Mouse (Mus musculus) gastrocnemius, adult 8-10 months (tissue): Measurements from ENCODE around the gene Adra2a. TPM values are rescaled to one million over a fixed set of nuclear protein-coding genes. Genes with fewer than 3 reads are reported as not detected.

ENCODE experiments used
- DNase-seq, 2 experiments: peaks; one replicate each; pipeline ENCODE4 v3.0.0; 2022; ENCODE audit warnings: low spot score in 2 of 2
- total RNA-seq, 4 experiments: library from RNA; stranded (reverse); gene quantifications; 2 replicates each; pipeline ENCODE4 v1.2.4; 2022

Gene Adra2a
- total RNA-seq, 4 experiments from 2014 or later = 0.10 to 0.38 (median 0.24) TPM

DNA sequence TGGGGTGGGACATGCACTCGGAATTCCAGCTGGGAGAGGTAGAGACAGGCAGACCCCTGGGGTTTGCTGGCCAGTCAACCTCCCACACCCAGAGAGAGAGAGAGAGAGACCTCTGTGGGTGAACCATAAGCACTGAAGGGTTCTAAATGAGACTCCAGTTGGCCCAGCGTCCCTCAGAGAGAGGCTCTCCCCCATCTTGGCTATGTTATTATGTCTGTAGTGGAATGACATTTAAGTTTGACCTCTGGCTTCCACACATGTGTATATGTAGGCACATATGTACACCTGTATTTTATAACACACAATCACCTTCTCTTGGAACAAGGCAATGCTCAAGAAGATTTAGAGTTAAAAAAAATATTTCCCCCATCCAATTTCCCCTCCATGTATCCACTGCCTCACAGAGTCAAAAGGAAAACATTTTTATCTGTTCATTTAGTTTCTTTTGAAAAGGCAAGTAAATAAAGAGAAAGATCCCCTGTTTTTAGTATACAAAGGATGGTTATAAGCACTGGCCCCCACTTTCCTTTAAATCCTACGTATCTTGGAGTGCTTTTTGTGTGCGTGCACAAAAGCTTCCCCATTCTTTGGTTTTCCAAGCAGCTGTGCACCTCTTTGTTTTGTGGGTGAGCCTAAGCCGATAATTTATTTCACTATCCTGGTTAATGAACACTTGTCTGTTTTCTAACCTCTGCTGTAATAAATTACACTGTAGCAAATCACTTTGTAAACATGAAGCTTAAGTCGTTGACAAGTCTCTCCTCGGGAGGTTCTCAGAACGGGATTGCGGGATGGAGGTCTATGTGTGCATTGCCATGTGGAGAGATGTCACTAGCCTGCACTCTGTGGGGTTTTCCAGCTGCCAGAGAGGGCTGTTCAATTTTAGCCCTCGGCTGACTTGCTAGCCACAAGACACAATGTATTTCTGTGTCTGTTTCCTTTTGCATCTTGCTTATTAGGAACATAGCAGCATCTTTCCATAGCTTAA lies 32.7 kb downstream of the Adra2a start:
- no peak for DNase-seq

- DNase-seq = no peak
Measured at GRCm38 (mm10) chr19:54081303-54081702, 37.4 kb downstream of the Adra2a start.

DNA sequence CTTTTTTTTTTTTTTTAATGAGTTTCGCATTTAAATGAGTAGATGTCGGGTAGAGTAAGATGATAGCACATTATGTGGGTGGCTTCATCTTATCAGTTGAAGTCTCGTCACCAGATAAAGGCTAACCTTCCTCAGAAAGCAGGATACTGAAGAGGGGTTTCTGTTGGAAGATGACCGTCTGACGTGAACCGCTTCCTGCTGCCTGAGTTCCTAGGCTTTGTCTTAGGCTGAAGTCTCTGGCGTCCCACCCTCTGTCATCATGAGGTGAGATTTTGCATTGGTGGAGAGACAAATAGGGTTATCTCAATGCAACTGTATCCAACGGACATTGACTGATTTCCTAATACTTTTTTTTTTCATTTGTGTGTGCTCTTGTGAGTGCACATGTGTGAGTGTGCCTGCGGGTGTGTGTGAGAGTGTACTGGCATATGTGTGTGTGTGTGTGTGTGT lies 37.8 kb downstream of the Adra2a start:
- DNase-seq = no peak

- DNase-seq = no peak
Measured at GRCm38 (mm10) chr19:54087319-54087718, 43.4 kb downstream of the Adra2a start.

GRCm38 (mm10) chr19:54093599-54093998 lies 49.6 kb downstream of the Adra2a start:
- DNase-seq = no peak

- DNase-seq = no peak
Measured at GRCm38 (mm10) chr19:54095716-54096115, 51.8 kb downstream of the Adra2a start.

- DNase-seq = no peak
Measured at GRCm38 (mm10) chr19:54098367-54098766, 54.4 kb downstream of the Adra2a start.

Other genes with a start within 250 kb of the Adra2a start
- gene Pdcd4, start 151.9 kb upstream of the Adra2a start, total RNA-seq = 10 to 100 TPM; 12.9 to 22.3 (median 16.3) TPM
- gene Shoc2, start 99.8 kb upstream of the Adra2a start, total RNA-seq = 10 to 100 TPM; 21.7 to 31.6 (median 23.4) TPM
- 10 to 100 TPM; 36.2 to 43.1 (median 38.0) TPM for gene Bbip1, start 99.5 kb upstream of the Adra2a start, total RNA-seq